ENCODE assay signal across 16 mouse cellular contexts in the genomic region with DNA sequence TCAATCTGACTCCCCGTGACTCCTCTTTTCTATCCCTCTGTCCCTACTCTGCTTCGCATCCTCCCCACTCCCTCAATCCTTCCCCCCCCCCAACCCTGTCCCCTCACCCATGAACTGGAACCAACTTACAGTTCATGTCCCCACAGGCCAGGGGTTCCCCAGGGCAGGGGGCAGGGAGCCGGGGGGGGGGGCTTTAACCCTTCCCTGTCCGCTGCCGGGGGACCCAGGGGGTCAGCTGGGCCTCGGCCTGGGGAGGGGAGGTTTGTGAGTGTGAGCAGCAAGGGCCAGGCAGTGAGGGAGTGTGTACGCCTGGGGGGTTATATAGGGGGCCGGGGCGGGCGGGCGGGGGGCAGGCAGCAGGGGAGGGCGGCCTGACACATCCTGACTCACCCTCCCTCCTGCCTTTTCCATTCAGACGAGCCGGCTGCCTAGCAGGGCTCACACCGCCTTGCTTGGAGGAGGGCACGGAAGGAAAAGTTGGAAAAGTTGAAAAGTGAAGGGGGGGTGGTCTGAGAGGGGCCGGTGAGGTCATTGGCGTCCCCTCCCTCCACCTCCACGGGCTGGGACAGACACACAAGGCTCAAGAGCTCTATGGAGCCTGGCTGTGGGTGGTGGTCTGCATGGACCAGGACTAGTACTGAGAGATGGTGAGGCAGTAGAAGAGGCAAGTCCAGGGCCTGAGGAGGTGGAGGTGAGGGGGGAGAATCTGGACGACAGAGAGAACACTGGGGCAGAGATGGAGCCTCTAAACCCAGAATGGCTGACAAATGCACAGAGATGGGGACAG. TPM values are rescaled to one million over a fixed set of nuclear protein-coding genes. Genes with fewer than 3 reads are reported as not detected.
DNase-seq lines count a peak whose midpoint lies in the region; ATAC-seq and TF ChIP-seq lines count a peak whose summit lies in the region.
"Had no signal": no experiment of that assay in that cellular context is flagged by ENCODE, and none has a peak within 500 bp of the region (broad histone marks: within the 10 kb centered on the region; RNA-seq: fewer than 3 reads in every experiment).

No protein-coding gene starts in this region.

- peak overlapping the region; percentile 25; the same call in 1 of the 2 replicates for H3K4me2 ChIP-seq in heart, embryonic 12.5 days
- H3K4me2 ChIP-seq in liver, postnatal 0 days (ENCODE audit: low read depth, low read length): no peak overlapping the region
- no peak overlapping the region; the same call in 1 of the 2 replicates for H3K4me2 ChIP-seq in liver, embryonic 11.5 days
- H3K4me2 ChIP-seq in embryonic facial prominence, embryonic 13.5 days: 0 out of 2 replicates have a peak overlapping the region, but pooled peaks have one; percentile 60
- H3K4me2 ChIP-seq in limb, embryonic 13.5 days (replicated peaks): peak overlapping the region; percentile 65

- intact Hi-C loops in heart, adult 2 months (cut with DNase I): no loop called here

- H3K9me3 ChIP-seq in heart, embryonic 12.5 days (replicated peaks): peaks cover 4% of the 10 kb centered on the region; the same call in 1 of the 2 replicates
- no peaks in the 10 kb centered on the region for H3K9me3 ChIP-seq in liver, postnatal 0 days (ENCODE audit: low read length)
- H3K9me3 ChIP-seq in liver, embryonic 11.5 days (ENCODE audit: control insufficient read depth, low read length): no peaks in the 10 kb centered on the region
- H3K9me3 ChIP-seq in embryonic facial prominence, embryonic 13.5 days: no peaks in the 10 kb centered on the region
- peaks cover 6% of the 10 kb centered on the region; the same call in 1 of the 2 replicates for H3K9me3 ChIP-seq in limb, embryonic 13.5 days

- no peak for DNase-seq in heart, adult 2 months
- no peak for DNase-seq in liver, postnatal 0 days
- DNase-seq in liver, embryonic 11.5 days (ENCODE audit: low spot score): no peak
- DNase-seq in frontal cortex, postnatal 10 days (ENCODE audit: low spot score in 2 of 2): no peak
- DNase-seq in T-cell, adult 2 months (ENCODE audit: low spot score): no peak
- DNase-seq: cerebellum, adult 11 months; layer of hippocampus, adult 9-11 months had no signal

- H3K79me2 ChIP-seq in heart, adult 2 months (replicated peaks; ENCODE audit: control insufficient read depth, insufficient read depth, low read length): no peaks in the 10 kb centered on the region

- H3K27ac ChIP-seq in heart, embryonic 12.5 days (ENCODE audit: poor library complexity, severe bottlenecking): no peak overlapping the region
- no peak overlapping the region for H3K27ac ChIP-seq in heart, adult 2 months
- no peak overlapping the region for H3K27ac ChIP-seq in liver, postnatal 0 days (ENCODE audit: low read depth)
- no peak overlapping the region for H3K27ac ChIP-seq in liver, embryonic 11.5 days (ENCODE audit: low read depth, low read length)
- no peak overlapping the region for H3K27ac ChIP-seq in embryonic facial prominence, embryonic 13.5 days
- no peak overlapping the region for H3K27ac ChIP-seq in limb, embryonic 13.5 days

- no peak for TF ChIP-seq CTCF in heart, adult 2 months (IDR thresholded peaks at IDR 0.05)
- TF ChIP-seq CTCF in liver, postnatal 0 days (IDR thresholded peaks at IDR 0.05; ENCODE audit: low read depth): no peak

- peaks cover 86% of the 10 kb centered on the region for H3K27me3 ChIP-seq in heart, embryonic 12.5 days (replicated peaks)
- peaks cover 15% of the 10 kb centered on the region; the same call in 1 of the 2 replicates for H3K27me3 ChIP-seq in heart, adult 2 months (ENCODE audit: control insufficient read depth, insufficient read depth, low read length)
- peaks cover 58% of the 10 kb centered on the region for H3K27me3 ChIP-seq in liver, postnatal 0 days (ENCODE audit: insufficient read depth, low read length)
- H3K27me3 ChIP-seq in liver, embryonic 11.5 days (replicated peaks; ENCODE audit: control insufficient read depth, insufficient read depth, low read length): peaks cover 53% of the 10 kb centered on the region
- peaks cover 68% of the 10 kb centered on the region for H3K27me3 ChIP-seq in embryonic facial prominence, embryonic 13.5 days
- H3K27me3 ChIP-seq in limb, embryonic 13.5 days: peaks cover 73% of the 10 kb centered on the region

- WGBS in heart, embryonic 12.5 days: 9% methylated on average over 19 of the region's 20 CpGs
- WGBS in heart, adult 2 months: 7% methylated on average over 20 of the region's 20 CpGs
- WGBS in liver, postnatal 0 days (ENCODE audit: insufficient replicate concordance): 21% methylated on average over 20 of the region's 20 CpGs
- 13% methylated on average over 20 of the region's 20 CpGs for WGBS in liver, embryonic 11.5 days
- 4% methylated on average over 20 of the region's 20 CpGs for WGBS in embryonic facial prominence, embryonic 13.5 days
- 7% methylated on average over 20 of the region's 20 CpGs for WGBS in limb, embryonic 13.5 days

- TF ChIP-seq EP300 in heart, adult 2 months (IDR thresholded peaks at IDR 0.05; ENCODE audit: insufficient read depth, low read depth, low read length): no peak
- no peak for TF ChIP-seq EP300 in liver, postnatal 0 days (IDR thresholded peaks at IDR 0.05; ENCODE audit: low read depth)

- H3K4me3 ChIP-seq in heart, embryonic 12.5 days: no peak overlapping the region; the same call in 1 of the 2 replicates
- H3K4me3 ChIP-seq in heart, adult 2 months: no peak overlapping the region
- 0 out of 2 replicates have a peak overlapping the region, but pooled peaks have one; percentile 41 for H3K4me3 ChIP-seq in liver, postnatal 0 days (ENCODE audit: low read depth, low read length)
- no peak overlapping the region for H3K4me3 ChIP-seq in liver, embryonic 11.5 days (ENCODE audit: low read depth, low read length)
- no peak overlapping the region for H3K4me3 ChIP-seq in embryonic facial prominence, embryonic 13.5 days
- no peak overlapping the region for H3K4me3 ChIP-seq in limb, embryonic 13.5 days

- 0 out of 2 replicates have a peak, but pooled peaks have one; percentile 7 for ATAC-seq in heart, embryonic 12.5 days (ENCODE audit: insufficient number of reproducible peaks, low FRiP score)
- no peak for ATAC-seq in liver, postnatal 0 days
- ATAC-seq in liver, embryonic 11.5 days (replicated peaks; ENCODE audit: low FRiP score): no peak
- ATAC-seq in embryonic facial prominence, embryonic 13.5 days (ENCODE audit: insufficient number of reproducible peaks, insufficient read depth, low FRiP score, low TSS enrichment, low read depth): no peak
- no peak for ATAC-seq in limb, embryonic 13.5 days (ENCODE audit: low FRiP score, low read depth)

- peak overlapping the region; percentile 21; the same call in 1 of the 2 replicates for H3K9ac ChIP-seq in heart, embryonic 12.5 days
- no peak overlapping the region for H3K9ac ChIP-seq in heart, adult 2 months (ENCODE audit: low read depth, low read length)
- no peak overlapping the region for H3K9ac ChIP-seq in liver, postnatal 0 days (replicated peaks)
- no peak overlapping the region for H3K9ac ChIP-seq in liver, embryonic 11.5 days (ENCODE audit: low read depth, low read length)
- 0 out of 2 replicates have a peak overlapping the region, but pooled peaks have one; percentile 55 for H3K9ac ChIP-seq in embryonic facial prominence, embryonic 13.5 days
- H3K9ac ChIP-seq in limb, embryonic 13.5 days: no peak overlapping the region

- peaks cover 25% of the 10 kb centered on the region for H3K4me1 ChIP-seq in heart, embryonic 12.5 days (replicated peaks)
- H3K4me1 ChIP-seq in heart, adult 2 months (ENCODE audit: control insufficient read depth, insufficient read depth, low read length): no peaks in the 10 kb centered on the region; the same call in 1 of the 2 replicates
- peaks cover 6% of the 10 kb centered on the region for H3K4me1 ChIP-seq in liver, postnatal 0 days (ENCODE audit: insufficient read depth)
- peaks cover 15% of the 10 kb centered on the region for H3K4me1 ChIP-seq in liver, embryonic 11.5 days (replicated peaks; ENCODE audit: control insufficient read depth, insufficient read depth, low read length)
- peaks cover 17% of the 10 kb centered on the region for H3K4me1 ChIP-seq in embryonic facial prominence, embryonic 13.5 days
- peaks cover 16% of the 10 kb centered on the region for H3K4me1 ChIP-seq in limb, embryonic 13.5 days

- no peaks in the 10 kb centered on the region for H3K36me3 ChIP-seq in heart, embryonic 12.5 days
- no peaks in the 10 kb centered on the region for H3K36me3 ChIP-seq in heart, adult 2 months (ENCODE audit: control insufficient read depth, insufficient read depth, low read length)
- H3K36me3 ChIP-seq in liver, postnatal 0 days (replicated peaks; ENCODE audit: insufficient read depth, low read length): no peaks in the 10 kb centered on the region
- no peaks in the 10 kb centered on the region for H3K36me3 ChIP-seq in liver, embryonic 11.5 days (ENCODE audit: control insufficient read depth, insufficient read depth, low read length)
- H3K36me3 ChIP-seq in embryonic facial prominence, embryonic 13.5 days: no peaks in the 10 kb centered on the region
- no peaks in the 10 kb centered on the region for H3K36me3 ChIP-seq in limb, embryonic 13.5 days

- no peak for TF ChIP-seq POLR2A in heart, adult 2 months (IDR thresholded peaks at IDR 0.05; ENCODE audit: insufficient read depth, low read depth, low read length)

RNA-seq across cellular contexts. Expression of a gene that starts 4.6 kb away (rescaled TPM):
- polyA plus RNA-seq in heart, embryonic 12.5 days (2016; fragmentation: Nextera tagmentation; extraction: Ambion mirVana): 0.28 TPM in 1 of 2 replicates, not detected in the other
- total RNA-seq in heart, adult 2 months (2021): not detected
- 0.15 TPM in 1 of 2 replicates, not detected in the other for polyA plus RNA-seq in heart, adult 2 months (2012; rRNA removed)
- polyA plus RNA-seq in liver, postnatal 0 days (2015; fragmentation: Nextera tagmentation; extraction: Ambion mirVana): 0.07 TPM in 1 of 2 replicates, not detected in the other
- polyA plus RNA-seq in liver, embryonic 11.5 days (2014; fragmentation: Nextera tagmentation; extraction: Ambion mirVana): 0.12 TPM in 1 of 2 replicates, not detected in the other
- not detected in 2 replicates for polyA plus RNA-seq in embryonic facial prominence, embryonic 13.5 days (2015; fragmentation: Nextera tagmentation; extraction: Ambion mirVana)
- polyA plus RNA-seq in limb, embryonic 13.5 days (2015; fragmentation: Nextera tagmentation; extraction: Ambion mirVana): 0.26 and 0.39 TPM in 2 replicates
- total RNA-seq: liver, adult 2 months had no signal
- polyA plus RNA-seq: erythroblast, embryonic 14.5 days; heart, postnatal 0 days had no signal

RNA-seq across cellular contexts. Expression of a gene that starts 4.7 kb away (rescaled TPM):
- not detected in 2 replicates for polyA plus RNA-seq in heart, embryonic 12.5 days (2016; fragmentation: Nextera tagmentation; extraction: Ambion mirVana)
- total RNA-seq in heart, adult 2 months (2021): not detected
- 0.29 TPM in 1 of 2 replicates, not detected in the other for polyA plus RNA-seq in heart, adult 2 months (2012; rRNA removed)
- 0.34 TPM in 1 of 2 replicates, not detected in the other for polyA plus RNA-seq in liver, postnatal 0 days (2015; fragmentation: Nextera tagmentation; extraction: Ambion mirVana)
- polyA plus RNA-seq in liver, embryonic 11.5 days (2014; fragmentation: Nextera tagmentation; extraction: Ambion mirVana): 0.86 TPM in 1 of 2 replicates, not detected in the other
- not detected in 2 replicates for polyA plus RNA-seq in embryonic facial prominence, embryonic 13.5 days (2015; fragmentation: Nextera tagmentation; extraction: Ambion mirVana)
- polyA plus RNA-seq in limb, embryonic 13.5 days (2015; fragmentation: Nextera tagmentation; extraction: Ambion mirVana): not detected in 2 replicates
- total RNA-seq: gastrocnemius, postnatal 10 days; liver, adult 2 months; MEL had no signal
- polyA plus RNA-seq: erythroblast, embryonic 14.5 days; heart, postnatal 0 days; liver, adult 2 months; midbrain, embryonic 14.5 days had no signal

RNA-seq across cellular contexts. Expression of a gene that starts 6.9 kb away (rescaled TPM):
- not detected in 2 replicates for polyA plus RNA-seq in heart, embryonic 12.5 days (2016; fragmentation: Nextera tagmentation; extraction: Ambion mirVana)
- total RNA-seq in heart, adult 2 months (2021): not detected
- 0.09 and 0.35 TPM in 2 replicates for polyA plus RNA-seq in heart, adult 2 months (2012; rRNA removed)
- not detected in 2 replicates for polyA plus RNA-seq in liver, postnatal 0 days (2015; fragmentation: Nextera tagmentation; extraction: Ambion mirVana)
- not detected in 2 replicates for polyA plus RNA-seq in liver, embryonic 11.5 days (2014; fragmentation: Nextera tagmentation; extraction: Ambion mirVana)
- polyA plus RNA-seq in embryonic facial prominence, embryonic 13.5 days (2015; fragmentation: Nextera tagmentation; extraction: Ambion mirVana): not detected in 2 replicates
- polyA plus RNA-seq in limb, embryonic 13.5 days (2015; fragmentation: Nextera tagmentation; extraction: Ambion mirVana): not detected in 2 replicates
- total RNA-seq: gastrocnemius, postnatal 10 days; liver, adult 2 months; MEL had no signal
- polyA plus RNA-seq: erythroblast, embryonic 14.5 days; heart, postnatal 0 days; liver, adult 2 months; midbrain, embryonic 14.5 days had no signal

RNA-seq across cellular contexts. Expression of a gene that starts 11.4 kb away (rescaled TPM):
- 4.6 and 4.8 TPM in 2 replicates for polyA plus RNA-seq in heart, embryonic 12.5 days (2016; fragmentation: Nextera tagmentation; extraction: Ambion mirVana)
- 1 to 10 TPM; 5.3 to 5.4 TPM for total RNA-seq in heart, adult 2 months (2021)
- 2.2 and 4.3 TPM in 2 replicates for polyA plus RNA-seq in heart, adult 2 months (2012; rRNA removed)
- 23.6 and 24.2 TPM in 2 replicates for polyA plus RNA-seq in liver, postnatal 0 days (2015; fragmentation: Nextera tagmentation; extraction: Ambion mirVana)
- 12.2 and 12.4 TPM in 2 replicates for polyA plus RNA-seq in liver, embryonic 11.5 days (2014; fragmentation: Nextera tagmentation; extraction: Ambion mirVana)
- 6.3 and 7.2 TPM in 2 replicates for polyA plus RNA-seq in embryonic facial prominence, embryonic 13.5 days (2015; fragmentation: Nextera tagmentation; extraction: Ambion mirVana)
- polyA plus RNA-seq in limb, embryonic 13.5 days (2015; fragmentation: Nextera tagmentation; extraction: Ambion mirVana): 7.3 and 7.9 TPM in 2 replicates

RNA-seq across cellular contexts. Expression of a gene that starts 14.6 kb away (rescaled TPM):
- polyA plus RNA-seq in heart, embryonic 12.5 days (2016; fragmentation: Nextera tagmentation; extraction: Ambion mirVana): 279 and 284 TPM in 2 replicates
- 100 to 1,000 TPM; 492 to 575 TPM for total RNA-seq in heart, adult 2 months (2021)
- polyA plus RNA-seq in heart, adult 2 months (2012; rRNA removed): 135 and 202 TPM in 2 replicates
- 280 and 288 TPM in 2 replicates for polyA plus RNA-seq in liver, postnatal 0 days (2015; fragmentation: Nextera tagmentation; extraction: Ambion mirVana)
- polyA plus RNA-seq in liver, embryonic 11.5 days (2014; fragmentation: Nextera tagmentation; extraction: Ambion mirVana): 218 and 238 TPM in 2 replicates
- polyA plus RNA-seq in embryonic facial prominence, embryonic 13.5 days (2015; fragmentation: Nextera tagmentation; extraction: Ambion mirVana): 335 and 398 TPM in 2 replicates
- polyA plus RNA-seq in limb, embryonic 13.5 days (2015; fragmentation: Nextera tagmentation; extraction: Ambion mirVana): 290 and 292 TPM in 2 replicates

Comparison
In these comparisons a context has a peak if more than half of its experiments do, and no peak if none do; other contexts are left out.
1. H3K9ac ChIP-seq: peak in heart, embryonic 12.5 days (single experiment) and embryonic facial prominence, embryonic 13.5 days (single experiment); none in heart, adult 2 months (single experiment), liver, postnatal 0 days (single experiment), liver, embryonic 11.5 days (single experiment) and limb, embryonic 13.5 days (single experiment).
2. H3K4me2 ChIP-seq: peak in heart, embryonic 12.5 days (single experiment), embryonic facial prominence, embryonic 13.5 days (single experiment) and limb, embryonic 13.5 days (single experiment); none in liver, postnatal 0 days (single experiment) and liver, embryonic 11.5 days (single experiment).